Mouse (Mus musculus) neural tube, embryonic 14.5 days (tissue): ENCODE measurements around the gene Thnsl2. TPM values are rescaled to one million over a fixed set of nuclear protein-coding genes. Genes with fewer than 3 reads are reported as not detected.

ENCODE experiments used
- ATAC-seq: fragments of 200-750 bp; cut with Nextera tagmentation; 2 replicates; pipeline ENCODE4 v1.8.0; 2017; ENCODE audit warnings: low read depth, mild to moderate bottlenecking, moderate TSS enrichment, moderate library complexity
- H3K27ac ChIP-seq: fragments of 300-500 bp; sonication (generic); 2 replicates; pipeline ENCODE4 v1.5.1; 2014; ENCODE audit warnings: low read depth, mild to moderate bottlenecking, control low read depth, low read length, moderate library complexity, mixed read lengths
- H3K27me3 ChIP-seq: fragments of 300-500 bp; sonication (generic); 2 replicates; pipeline ENCODE4 v1.6.1; 2014; ENCODE audit warnings: low read length; ENCODE audit not compliant: control insufficient read depth, insufficient read depth
- H3K36me3 ChIP-seq: fragments of 300-500 bp; sonication (generic); 2 replicates; pipeline ENCODE4 v1.6.1; 2014; ENCODE audit warnings: low read length, mixed read lengths; ENCODE audit not compliant: control insufficient read depth, insufficient read depth
- H3K4me1 ChIP-seq: fragments of 300-500 bp; sonication (generic); 2 replicates; pipeline ENCODE4 v1.6.1; 2014; ENCODE audit warnings: low read length; ENCODE audit not compliant: control insufficient read depth, insufficient read depth
- H3K4me2 ChIP-seq: fragments of 300-500 bp; sonication (generic); 2 replicates; pipeline ENCODE4 v1.6.1; 2014; ENCODE audit warnings: mild to moderate bottlenecking, low read depth, low read length, control low read depth
- H3K4me3 ChIP-seq: fragments of 300-500 bp; sonication (generic); 2 replicates; pipeline ENCODE4 v1.5.1; 2014; ENCODE audit warnings: low read depth, low read length, control low read depth, mixed read lengths
- H3K9ac ChIP-seq: fragments of 300-500 bp; sonication (generic); replicated peaks from 2 replicates; pipeline ENCODE4 v1.6.1; 2014; ENCODE audit warnings: low read depth, mild to moderate bottlenecking, control low read depth, low read length, mixed read lengths
- H3K9me3 ChIP-seq: fragments of 300-500 bp; sonication (generic); 2 replicates; pipeline ENCODE4 v1.6.1; 2016; ENCODE audit warnings: low read length; ENCODE audit not compliant: control insufficient read depth
- WGBS: fragments of 180-500 bp; shearing (Covaris S2); extraction: QIAGEN DNeasy Blood & Tissue Kit; methylation state at CpG from one replicate; pipeline ENCODE4 v1.1.7; 2014; 5-methylcytosine and 5-hydroxymethylcytosine counted together
- polyA plus RNA-seq: library from polyadenylated mRNA; unstranded; fragments of >200 nt; fragmentation: Nextera tagmentation; extraction: Ambion mirVana; gene quantifications from 2 replicates; pipeline ENCODE4 v1.2.1, GENCODE M21; 2014

The Thnsl2 gene
- 4.6 and 5.4 TPM in 2 replicates for polyA plus RNA-seq

DNA sequence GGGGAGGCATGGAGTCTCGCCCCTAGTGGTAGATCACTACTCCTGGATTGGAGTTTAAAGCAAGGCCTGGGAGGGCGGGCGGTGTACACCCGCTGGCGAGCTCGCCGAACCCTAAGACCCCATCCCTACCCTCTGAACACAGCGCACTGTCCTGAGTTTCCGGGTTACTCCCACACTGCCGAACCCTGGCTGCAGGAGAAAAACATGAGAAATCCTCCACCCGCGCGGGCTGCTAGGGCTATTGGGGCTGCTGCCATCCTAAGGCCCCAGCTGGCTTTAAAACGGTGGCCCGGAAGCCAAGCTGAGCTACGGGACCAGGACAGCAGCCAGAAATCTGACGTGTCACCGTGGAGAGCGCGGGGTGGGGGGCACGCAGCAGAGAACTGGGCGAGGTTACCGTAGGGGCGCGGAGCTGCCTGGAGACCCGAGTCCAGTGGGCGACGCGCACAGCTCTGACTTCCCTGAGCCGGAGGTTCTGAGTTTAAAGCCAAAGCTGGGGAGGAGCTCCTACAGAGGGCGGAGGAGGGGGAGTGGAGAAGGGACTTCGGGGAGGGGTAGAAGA lies at the start of gene Thnsl2:
Gene Thnsl2 (minus strand): TSS at position 546 of the 562 bp plus-strand sequence.
- Histone ChIP-seq H3K9ac (peak within 1 kb of the TSS; percentile 65), H3K4me1 (no peaks in the 10 kb centered on the region), H3K36me3 (no peaks in the 10 kb centered on the region), H3K9me3 (no peaks in the 10 kb centered on the region), H3K27me3 (no peaks in the 10 kb centered on the region), H3K4me2 (peak within 1 kb of the TSS; percentile 77), H3K27ac (peak within 1 kb of the TSS; percentile 73), H3K4me3 (peak within 1 kb of the TSS; percentile 49)
- 0% methylated on average over 32 of the region's 32 CpGs for WGBS
- ATAC-seq: peak; percentile 94

DNA sequence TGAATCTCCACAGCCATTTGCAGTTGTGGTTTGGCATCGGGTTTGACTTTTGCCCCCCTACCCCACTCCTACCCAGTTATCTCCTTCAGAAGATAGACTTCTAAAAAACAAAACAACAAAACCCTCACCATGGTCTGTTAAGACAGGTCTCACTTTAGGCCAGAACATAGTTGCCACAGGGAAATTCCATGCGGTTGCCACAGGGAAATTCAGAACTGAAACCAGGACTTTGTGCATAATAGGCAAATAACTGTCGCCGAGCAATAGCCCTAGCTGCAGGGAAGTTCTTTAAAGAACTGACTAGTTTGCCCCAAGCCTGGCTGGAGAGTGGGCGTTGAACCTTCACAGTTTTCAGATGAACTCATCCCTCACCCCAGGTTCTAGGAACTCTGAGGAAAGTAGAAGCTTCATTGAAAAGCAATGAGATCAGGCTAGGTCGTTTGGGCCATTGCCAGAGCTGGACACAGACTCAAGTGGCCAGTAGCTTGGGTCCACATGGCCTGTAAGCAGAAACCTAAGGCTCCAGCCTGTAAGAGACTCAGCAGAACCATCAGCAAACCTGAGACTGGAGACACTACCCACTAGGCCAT lies 49.0 kb upstream of the Thnsl2 start:
- H3K27ac ChIP-seq: no peak overlapping the region

GRCm38 (mm10) chr6:71190501-71190900 lies 46.3 kb upstream of the Thnsl2 start:
- WGBS: 82% methylated on average over 2 of the region's 2 CpGs

More for the DNA sequence above, 49.0 kb upstream of the Thnsl2 start:
- Histone ChIP-seq H3K4me3 (no peak overlapping the region), H3K9me3 (no peaks in the 10 kb centered on the region), H3K9ac (no peak overlapping the region), H3K27me3 (no peaks in the 10 kb centered on the region), H3K4me1 (no peaks in the 10 kb centered on the region), H3K36me3 (no peaks in the 10 kb centered on the region), H3K4me2 (no peak overlapping the region)
- ATAC-seq: no peak
- 78% methylated on average over 6 of the region's 6 CpGs for WGBS

DNA sequence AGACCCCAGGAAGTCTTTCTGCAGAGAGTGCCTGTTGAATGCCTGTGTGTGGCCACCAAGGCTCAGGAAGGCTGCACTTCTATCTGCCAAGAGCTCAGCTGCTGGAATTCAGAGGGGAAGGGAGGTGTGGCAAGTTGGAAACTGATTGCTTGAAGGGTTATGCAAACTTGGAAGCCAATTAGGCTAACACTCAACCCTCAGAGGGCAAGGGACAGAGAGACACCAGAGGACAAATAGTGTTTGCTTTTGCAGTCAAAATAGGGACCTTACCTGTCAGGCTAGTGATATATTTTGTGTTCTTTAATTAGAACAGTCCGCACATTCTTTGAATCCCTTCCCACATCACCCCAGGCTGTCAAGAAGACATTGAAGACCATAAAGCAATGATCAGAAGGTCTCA lies 45.3 kb upstream of the Thnsl2 start:
- no peaks in the 10 kb centered on the region for H3K9me3 ChIP-seq
- no peaks in the 10 kb centered on the region for H3K27me3 ChIP-seq
- 32% methylated on average over 1 of the region's 1 CpGs for WGBS
- no peaks in the 10 kb centered on the region for H3K36me3 ChIP-seq
- H3K4me2 ChIP-seq: no peak overlapping the region
- H3K4me1 ChIP-seq: no peaks in the 10 kb centered on the region
- no peak overlapping the region for H3K4me3 ChIP-seq
- ATAC-seq: no peak
- no peak overlapping the region for H3K27ac ChIP-seq
- H3K9ac ChIP-seq: no peak overlapping the region

More at GRCm38 (mm10) chr6:71190501-71190900, 46.3 kb upstream of the Thnsl2 start:
- no peak for ATAC-seq
- Histone ChIP-seq H3K9me3 (no peaks in the 10 kb centered on the region), H3K4me2 (no peak overlapping the region), H3K4me3 (no peak overlapping the region), H3K36me3 (no peaks in the 10 kb centered on the region), H3K27me3 (no peaks in the 10 kb centered on the region), H3K4me1 (no peaks in the 10 kb centered on the region), H3K27ac (no peak overlapping the region), H3K9ac (no peak overlapping the region)

- H3K4me1 ChIP-seq: no peaks in the 10 kb centered on the region
- WGBS: 86% methylated on average over 7 of the region's 7 CpGs
These were observed 40.8 kb upstream of the Thnsl2 start for GRCm38 (mm10) chr6:71184941-71185604.

DNA sequence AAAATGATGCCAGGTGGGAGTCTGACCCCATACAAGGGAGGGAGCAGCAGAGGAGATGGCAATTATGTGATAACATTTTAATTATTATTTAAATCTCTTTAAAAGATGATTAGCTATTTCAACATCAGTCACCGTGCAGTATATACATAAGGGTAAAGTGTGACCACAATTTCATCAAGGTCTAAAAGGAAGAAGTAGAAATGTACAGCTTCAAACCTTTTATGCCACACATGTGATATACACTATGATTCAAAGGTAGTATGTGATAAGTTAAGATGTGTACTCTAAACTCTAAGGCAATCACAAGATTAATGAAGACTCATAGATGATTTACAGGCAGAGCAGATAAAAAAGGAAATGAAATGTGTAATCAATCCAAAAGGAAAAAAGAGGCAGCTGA lies 36.4 kb upstream of the Thnsl2 start:
- no peaks in the 10 kb centered on the region for H3K36me3 ChIP-seq
- no peak overlapping the region for H3K4me3 ChIP-seq
- WGBS: 89% methylated on average over 1 of the region's 1 CpGs
- no peaks in the 10 kb centered on the region for H3K4me1 ChIP-seq
- no peak for ATAC-seq
- no peaks in the 10 kb centered on the region for H3K9me3 ChIP-seq
- no peak overlapping the region for H3K27ac ChIP-seq
- no peaks in the 10 kb centered on the region for H3K27me3 ChIP-seq
- no peak overlapping the region for H3K4me2 ChIP-seq
- H3K9ac ChIP-seq: no peak overlapping the region

More at GRCm38 (mm10) chr6:71184941-71185604, 40.8 kb upstream of the Thnsl2 start:
- H3K36me3 ChIP-seq: no peaks in the 10 kb centered on the region
- H3K9ac ChIP-seq: no peak overlapping the region
- H3K9me3 ChIP-seq: no peaks in the 10 kb centered on the region
- H3K27ac ChIP-seq: no peak overlapping the region
- H3K4me3 ChIP-seq: no peak overlapping the region
- no peak overlapping the region for H3K4me2 ChIP-seq
- no peak for ATAC-seq
- H3K27me3 ChIP-seq: no peaks in the 10 kb centered on the region

DNA sequence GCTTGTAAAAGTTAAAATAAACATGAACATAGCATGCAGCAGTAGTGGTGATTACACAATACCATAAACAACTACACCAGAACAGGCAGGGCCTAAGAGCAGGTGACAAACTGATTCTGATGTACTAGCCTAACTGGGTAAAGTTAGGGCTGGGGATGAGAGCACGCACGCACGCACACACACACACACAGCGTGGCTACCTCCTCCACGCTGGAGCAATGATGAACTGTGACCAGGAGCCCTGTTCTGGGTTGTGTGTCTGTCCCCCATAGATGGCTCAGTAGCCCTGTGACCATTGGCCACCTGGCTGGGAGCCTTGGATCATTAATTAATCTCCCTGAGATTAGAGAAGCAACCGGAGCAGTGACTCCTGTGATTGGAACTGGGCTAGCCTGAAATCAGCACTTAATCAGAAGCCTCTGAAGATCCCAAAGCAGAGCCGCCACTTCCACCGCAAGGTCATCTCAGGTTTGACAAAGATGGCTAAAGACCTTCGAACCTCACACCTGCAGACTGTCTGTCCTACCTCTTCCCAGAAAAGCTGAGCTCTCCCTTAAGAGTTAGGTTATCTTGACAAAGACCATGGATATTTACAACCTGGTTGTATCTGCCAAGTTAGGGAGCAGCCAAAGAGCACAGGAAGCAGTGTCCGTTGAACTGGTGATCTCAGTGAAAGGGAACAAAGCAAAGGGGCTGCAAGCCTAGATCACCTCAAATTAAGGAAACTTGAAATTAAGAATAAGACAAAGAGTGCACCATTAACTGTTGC lies 28.8 kb upstream of the Thnsl2 start:
- Histone ChIP-seq H3K36me3 (no peaks in the 10 kb centered on the region), H3K4me1 (no peaks in the 10 kb centered on the region), H3K27ac (no peak overlapping the region), H3K4me2 (no peak overlapping the region), H3K9ac (no peak overlapping the region), H3K27me3 (no peaks in the 10 kb centered on the region), H3K4me3 (no peak overlapping the region), H3K9me3 (no peaks in the 10 kb centered on the region)
- no peak for ATAC-seq
- WGBS: 91% methylated on average over 10 of the region's 10 CpGs

- Histone ChIP-seq H3K27ac (no peak overlapping the region), H3K27me3 (no peaks in the 10 kb centered on the region), H3K4me3 (no peak overlapping the region), H3K9me3 (no peaks in the 10 kb centered on the region), H3K4me1 (no peaks in the 10 kb centered on the region), H3K4me2 (no peak overlapping the region), H3K9ac (no peak overlapping the region), H3K36me3 (no peaks in the 10 kb centered on the region)
- WGBS: 60% methylated on average over 6 of the region's 6 CpGs
- ATAC-seq: peak; percentile 14; the same call in 1 of the 2 replicates
These were observed 22.4 kb upstream of the Thnsl2 start for GRCm38 (mm10) chr6:71166551-71167169.
